Mouse (Mus musculus) hindbrain, postnatal 0 days (tissue): Measurements from ENCODE around the gene B3gnt2. TPM values are rescaled to one million over a fixed set of nuclear protein-coding genes. Genes with fewer than 3 reads are reported as not detected.

ENCODE experiments used
- ATAC-seq: fragments of 200-750 bp; cut with Nextera tagmentation; 2 replicates; pipeline ENCODE4 v1.8.0; 2017; ENCODE audit warnings: mild to moderate bottlenecking, moderate TSS enrichment, moderate library complexity
- DNase-seq: peaks from one replicate; pipeline ENCODE4 v3.0.0-alpha.2; 2015; ENCODE audit warnings: low spot score
- H3K27ac ChIP-seq: fragments of 300-500 bp; sonication (generic); 2 replicates; pipeline ENCODE4 v1.5.1; 2014; ENCODE audit warnings: mild to moderate bottlenecking
- H3K27me3 ChIP-seq: fragments of 300-500 bp; sonication (generic); 2 replicates; pipeline ENCODE4 v1.6.1; 2014; ENCODE audit warnings: low read length, mixed read lengths; ENCODE audit not compliant: insufficient read depth
- H3K36me3 ChIP-seq: fragments of 300-500 bp; sonication (generic); 2 replicates; pipeline ENCODE4 v1.6.1; 2014; ENCODE audit warnings: low read length, mixed read lengths; ENCODE audit not compliant: insufficient read depth
- H3K4me1 ChIP-seq: fragments of 300-500 bp; sonication (generic); 2 replicates; pipeline ENCODE4 v1.6.1; 2014; ENCODE audit warnings: antibody characterized with exemption, low read length, mixed read lengths; ENCODE audit not compliant: insufficient read depth
- H3K4me2 ChIP-seq: fragments of 300-500 bp; sonication (generic); 2 replicates; pipeline ENCODE4 v1.6.1; 2014; ENCODE audit warnings: low read depth, mild to moderate bottlenecking, low read length, moderate library complexity, mixed read lengths
- H3K4me3 ChIP-seq: fragments of 300-500 bp; sonication (generic); 2 replicates; pipeline ENCODE4 v1.5.1; 2014; ENCODE audit warnings: low read length
- H3K9ac ChIP-seq: fragments of 300-500 bp; sonication (generic); replicated peaks from 2 replicates; pipeline ENCODE4 v1.6.1; 2014; ENCODE audit warnings: mild to moderate bottlenecking, low read length, moderate library complexity, mixed read lengths
- H3K9me3 ChIP-seq: fragments of 300-500 bp; sonication (generic); 2 replicates; pipeline ENCODE4 v1.6.1; 2016; ENCODE audit warnings: low read length, mixed read lengths
- CTCF ChIP-seq: IDR thresholded peaks from 2 replicates; pipeline ENCODE4 v1.5.1; 2016; ENCODE audit warnings: antibody characterized with exemption, control low read depth, low read depth
- WGBS: fragments of 180-500 bp; shearing (Covaris S2); extraction: QIAGEN DNeasy Blood & Tissue Kit; methylation state at CpG from one replicate; pipeline ENCODE4 v1.1.7; 2014; 5-methylcytosine and 5-hydroxymethylcytosine counted together
- polyA plus RNA-seq: library from polyadenylated mRNA; unstranded; fragments of >200 nt; fragmentation: Nextera tagmentation; extraction: Ambion mirVana; gene quantifications from 2 replicates; pipeline ENCODE4 v1.2.1, GENCODE M21; 2015
- total RNA-seq: library from RNA; depleted of rRNA; stranded (reverse); fragments of >200 nt; gene quantifications from 2 replicates; pipeline ENCODE4 v1.2.3, GENCODE M21; 2014

Gene B3gnt2
- total and polyA plus RNA-seq, 2 experiments from 2014 or later = 2.9 to 9.2 TPM

DNA sequence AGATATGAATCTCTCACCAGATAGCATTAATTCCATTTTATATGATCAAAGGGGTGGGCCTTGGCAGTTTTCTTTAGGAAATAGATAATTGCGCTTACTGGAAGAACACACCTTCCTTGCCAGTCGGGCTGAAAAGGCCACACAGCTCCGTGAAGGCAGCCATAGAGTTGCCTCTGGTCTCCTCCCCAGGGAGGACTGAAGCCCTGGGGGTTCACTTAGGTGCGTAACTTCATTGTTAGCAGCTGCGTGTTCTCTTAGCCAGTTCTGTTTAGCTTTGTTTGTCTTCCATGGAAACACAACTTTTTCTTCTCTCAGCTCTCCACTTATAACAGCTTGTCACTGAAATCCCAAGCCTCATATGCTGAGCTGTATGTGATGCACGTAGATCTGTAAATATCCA, 31.7 kb upstream of the B3gnt2 start:
- no peaks in the 10 kb centered on the region for H3K36me3 ChIP-seq
- no peaks in the 10 kb centered on the region for H3K9me3 ChIP-seq
- no peak overlapping the region for H3K27ac ChIP-seq
- no peak for DNase-seq
- no peaks in the 10 kb centered on the region for H3K27me3 ChIP-seq
- H3K9ac ChIP-seq = no peak overlapping the region
- no peak for ATAC-seq
- H3K4me2 ChIP-seq = no peak overlapping the region
- no peaks in the 10 kb centered on the region for H3K4me1 ChIP-seq
- TF ChIP-seq CTCF = no peak
- no peak overlapping the region for H3K4me3 ChIP-seq
- 71% methylated on average over 6 of the region's 6 CpGs for WGBS

DNA sequence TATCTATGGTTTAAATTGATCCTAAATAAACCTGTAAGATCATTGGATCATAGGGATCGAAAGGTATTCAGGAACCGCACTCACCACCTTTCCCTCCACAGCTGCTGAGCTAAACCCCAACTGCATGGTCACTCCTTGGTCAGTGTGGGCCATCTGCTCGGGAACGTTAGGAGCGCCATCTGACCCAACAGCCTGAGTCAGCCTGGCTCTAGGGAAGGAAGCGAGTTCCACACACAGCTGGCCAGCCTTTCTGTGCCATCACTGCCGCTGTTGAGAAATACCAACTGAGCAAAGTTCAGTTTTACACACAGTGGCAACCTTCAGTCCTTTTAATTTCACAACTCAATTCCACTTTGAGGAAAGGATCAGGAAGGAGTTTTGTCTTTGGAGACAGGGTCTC, 31.1 kb upstream of the B3gnt2 start:
- H3K9me3 ChIP-seq = no peaks in the 10 kb centered on the region
- no peak for DNase-seq
- H3K4me1 ChIP-seq = no peaks in the 10 kb centered on the region
- H3K4me3 ChIP-seq = no peak overlapping the region
- H3K9ac ChIP-seq = no peak overlapping the region
- no peak for ATAC-seq
- H3K27me3 ChIP-seq = no peaks in the 10 kb centered on the region
- no peak for TF ChIP-seq CTCF
- H3K27ac ChIP-seq = no peak overlapping the region
- H3K4me2 ChIP-seq = no peak overlapping the region
- 95% methylated on average over 7 of the region's 7 CpGs for WGBS
- no peaks in the 10 kb centered on the region for H3K36me3 ChIP-seq

DNA sequence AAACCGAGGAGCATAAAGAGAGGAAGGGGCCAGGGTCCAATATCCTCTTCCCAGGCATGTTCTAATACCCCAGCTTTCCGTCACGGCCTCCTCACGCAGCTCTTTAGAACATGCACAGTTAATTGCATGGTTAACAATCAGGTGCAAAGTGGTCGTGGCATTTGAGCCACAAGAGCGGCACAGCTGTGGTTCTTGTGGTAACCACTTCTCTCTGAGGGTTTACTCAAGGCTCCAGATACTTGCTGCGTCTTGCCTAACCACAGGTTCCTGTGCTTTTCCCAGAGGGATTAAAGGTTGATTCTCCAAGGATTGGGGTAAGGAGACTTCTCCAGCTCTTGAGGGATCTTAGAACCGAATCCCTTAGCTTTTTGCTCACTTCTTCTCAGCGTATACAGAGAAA, 30.5 kb upstream of the B3gnt2 start:
- Histone ChIP-seq H3K27me3 (no peaks in the 10 kb centered on the region), H3K9ac (no peak overlapping the region), H3K4me2 (no peak overlapping the region), H3K27ac (no peak overlapping the region), H3K4me1 (no peaks in the 10 kb centered on the region), H3K36me3 (no peaks in the 10 kb centered on the region), H3K4me3 (no peak overlapping the region), H3K9me3 (no peaks in the 10 kb centered on the region)
- ATAC-seq = no peak
- no peak for TF ChIP-seq CTCF
- DNase-seq = no peak
- 84% methylated on average over 9 of the region's 9 CpGs for WGBS

DNA sequence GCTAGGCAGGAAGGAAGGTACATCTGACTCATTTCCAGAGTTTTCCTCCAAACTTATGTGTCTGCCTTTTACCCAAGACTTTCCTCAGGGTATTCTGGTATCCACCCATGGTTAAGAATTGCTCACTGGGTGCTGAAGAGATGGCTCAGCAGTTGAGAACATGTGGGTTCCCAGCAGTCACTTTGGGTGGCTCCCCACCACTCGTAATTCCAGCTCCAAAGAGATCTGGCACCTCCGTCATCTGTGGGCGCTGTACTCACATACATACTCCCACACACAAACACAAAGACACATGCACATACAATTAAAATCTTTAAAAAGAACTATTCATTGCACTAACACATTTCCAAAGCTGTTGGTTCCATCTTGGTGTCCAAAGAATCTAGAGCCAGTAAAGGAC, 28.5 kb upstream of the B3gnt2 start:
- Histone ChIP-seq H3K9ac (no peak overlapping the region), H3K4me2 (no peak overlapping the region), H3K4me1 (no peaks in the 10 kb centered on the region), H3K27ac (no peak overlapping the region), H3K27me3 (no peaks in the 10 kb centered on the region), H3K36me3 (no peaks in the 10 kb centered on the region), H3K4me3 (no peak overlapping the region), H3K9me3 (no peaks in the 10 kb centered on the region)
- ATAC-seq (no peak), DNase-seq (no peak)
- 95% methylated on average over 3 of the region's 3 CpGs for WGBS
- TF ChIP-seq CTCF = no peak

DNA sequence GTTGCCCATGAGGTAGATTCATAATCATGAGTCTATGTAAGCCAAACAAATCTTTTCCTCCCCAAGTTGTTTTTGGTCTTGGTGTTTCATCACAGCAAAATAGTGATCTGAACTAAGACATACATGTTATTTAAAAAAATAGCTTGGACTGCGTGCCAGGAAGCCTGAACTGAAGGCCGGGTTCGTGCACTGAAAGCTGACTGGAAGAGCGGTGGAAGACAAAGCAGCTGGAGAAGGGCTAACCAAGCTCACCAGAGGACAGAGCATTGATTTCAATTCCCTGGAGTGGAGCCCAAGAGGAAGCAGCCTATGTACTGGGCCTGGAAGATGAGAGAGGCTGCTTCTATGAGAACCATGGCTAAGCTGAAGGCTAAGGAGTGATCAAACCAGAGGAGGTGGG, 26.2 kb upstream of the B3gnt2 start:
- H3K4me1 ChIP-seq = no peaks in the 10 kb centered on the region
- no peak overlapping the region for H3K9ac ChIP-seq
- no peak overlapping the region for H3K4me3 ChIP-seq
- ATAC-seq = no peak
- WGBS = 94% methylated on average over 4 of the region's 4 CpGs
- no peaks in the 10 kb centered on the region for H3K9me3 ChIP-seq
- TF ChIP-seq CTCF = no peak
- no peak overlapping the region for H3K4me2 ChIP-seq
- no peaks in the 10 kb centered on the region for H3K36me3 ChIP-seq
- H3K27me3 ChIP-seq = no peaks in the 10 kb centered on the region
- DNase-seq = no peak
- H3K27ac ChIP-seq = no peak overlapping the region

DNA sequence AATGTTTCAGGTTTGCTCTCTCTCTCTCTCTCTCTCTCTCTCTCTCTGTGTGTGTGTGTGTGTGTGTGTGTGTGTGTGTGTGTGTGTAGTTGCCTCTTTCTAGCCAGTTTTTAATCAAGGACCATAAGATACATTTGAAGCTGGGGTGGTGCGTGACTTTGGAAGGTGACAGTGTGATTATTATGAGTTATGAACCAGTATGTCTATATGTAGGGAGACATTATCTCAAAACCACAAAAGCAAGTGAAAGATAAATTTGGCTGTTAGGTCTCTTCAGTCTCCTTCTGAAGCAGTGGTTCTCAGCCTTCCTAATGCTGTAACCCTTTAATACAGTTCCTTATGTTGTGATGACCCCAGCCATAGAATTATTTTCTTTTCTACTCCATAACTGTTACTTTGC, 24.6 kb upstream of the B3gnt2 start:
- DNase-seq (no peak), ATAC-seq (no peak)
- no peaks in the 10 kb centered on the region for H3K4me1 ChIP-seq
- no peaks in the 10 kb centered on the region for H3K36me3 ChIP-seq
- H3K9ac ChIP-seq = no peak overlapping the region
- no peaks in the 10 kb centered on the region for H3K9me3 ChIP-seq
- no peak for TF ChIP-seq CTCF
- no peak overlapping the region for H3K4me2 ChIP-seq
- H3K27ac ChIP-seq = no peak overlapping the region
- no peaks in the 10 kb centered on the region for H3K27me3 ChIP-seq
- H3K4me3 ChIP-seq = no peak overlapping the region
- WGBS = 94% methylated on average over 1 of the region's 1 CpGs

DNA sequence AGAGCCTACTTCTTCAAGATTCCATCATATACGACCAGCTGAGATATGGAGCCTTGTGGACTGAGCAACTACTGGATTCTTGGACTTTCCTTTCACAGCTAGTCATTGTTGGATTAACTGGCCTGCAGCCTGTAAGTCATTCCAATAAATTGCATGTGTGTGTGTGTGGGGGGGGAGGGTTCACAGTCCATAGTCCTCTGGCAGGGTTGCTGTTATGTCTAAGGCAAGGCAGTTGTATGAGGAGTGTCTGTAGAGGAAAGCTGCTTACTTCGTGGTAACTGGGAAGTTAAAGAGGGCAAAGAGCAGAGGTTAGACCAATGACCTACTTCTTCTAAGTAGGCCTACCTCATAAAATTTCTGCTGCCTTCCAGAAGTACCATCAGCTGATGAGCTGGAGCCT, 22.9 kb upstream of the B3gnt2 start:
- Histone ChIP-seq H3K36me3 (no peaks in the 10 kb centered on the region), H3K4me2 (no peak overlapping the region), H3K9me3 (no peaks in the 10 kb centered on the region), H3K9ac (no peak overlapping the region), H3K4me1 (no peaks in the 10 kb centered on the region), H3K27ac (no peak overlapping the region), H3K4me3 (no peak overlapping the region), H3K27me3 (no peaks in the 10 kb centered on the region)
- WGBS = 83% methylated on average over 2 of the region's 2 CpGs
- DNase-seq (no peak), ATAC-seq (no peak)
- no peak for TF ChIP-seq CTCF
